Mouse (Mus musculus) monocyte, adult 59 days (primary cell): ENCODE measurements around the gene Rcor1. TPM values are rescaled to one million over a fixed set of nuclear protein-coding genes. Genes with fewer than 3 reads are reported as not detected.

Experiments
- total RNA-seq, 2 experiments: library from RNA; stranded (reverse); gene quantifications; one replicate each; pipeline ENCODE4 v1.2.4; 2023

Rcor1 gene
- total RNA-seq, result 10 to 100 TPM; 19.4 to 20.4 TPM

DNA sequence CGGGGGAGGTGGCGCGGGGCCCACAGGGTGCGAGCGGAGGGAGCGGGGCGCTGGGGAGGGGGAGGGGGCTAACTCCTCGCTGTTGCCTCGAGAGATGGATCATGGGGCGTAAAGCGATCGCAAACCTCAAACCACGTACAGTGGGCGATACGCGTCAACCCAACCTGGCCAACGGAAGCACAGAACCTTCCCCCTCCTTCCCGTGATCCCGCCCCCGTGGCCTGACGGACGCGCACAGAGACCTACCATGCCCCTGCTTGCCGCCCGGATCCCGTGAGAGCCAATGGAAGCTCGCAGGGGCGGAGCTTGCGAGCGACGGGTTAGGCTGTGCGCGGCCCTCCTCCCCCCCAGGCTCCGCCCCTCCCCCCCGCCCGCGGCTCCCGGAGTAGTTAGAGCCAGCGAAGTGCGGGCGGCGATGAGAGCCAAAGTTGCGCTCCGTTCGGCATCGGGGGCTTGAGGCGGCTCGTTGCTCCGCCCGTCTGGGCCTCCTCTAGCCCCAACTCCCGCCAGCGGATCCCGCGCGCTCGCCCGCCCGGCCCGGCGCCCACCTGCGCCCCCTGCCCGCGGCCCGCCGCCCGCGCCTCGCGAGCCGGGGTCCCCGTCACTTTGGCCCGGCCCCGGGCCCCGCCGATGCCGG lies at the start of gene Rcor1:
Rcor1 (plus strand) TSS at position 376 of the 637 bp plus-strand sequence.

Other genes with a start within 250 kb of the Rcor1 start
- under 1 TPM; 0.67 to 0.97 TPM for gene Mok, start 198.4 kb upstream of the Rcor1 start, total RNA-seq
- 10 to 100 TPM; 12.9 to 16.3 TPM for gene Zfp839, start 189.1 kb upstream of the Rcor1 start, total RNA-seq
- 10 to 100 TPM; 21.3 to 28.6 TPM for gene Cinp, start 150.2 kb upstream of the Rcor1 start, total RNA-seq
- gene Tecpr2, start 150.1 kb upstream of the Rcor1 start, total RNA-seq, result 10 to 100 TPM; 11.9 to 13.1 TPM
- gene Ankrd9, start 60.3 kb upstream of the Rcor1 start, total RNA-seq, result 1 to 10 TPM; 5.0 to 9.4 TPM
- gene Traf3, start 127.0 kb downstream of the Rcor1 start, total RNA-seq, result 10 to 100 TPM; 60.8 to 67.0 TPM
- not detected for gene 4930595D18Rik, start 145.1 kb downstream of the Rcor1 start, total RNA-seq
- gene Amn, start 231.7 kb downstream of the Rcor1 start, total RNA-seq, result 1 to 10 TPM; 1.0 to 1.4 TPM